Mouse (Mus musculus): ENCODE measurements at regions not wholly inside any gene's neighbourhood (a gene's known extent, or its start where the extent isn't known, plus 50 kb on each side); places are given as distances from the start of the nearest gene placed in this dataset.

GRCm38 (mm10) chr2:34079282-34079681 is 191.5 kb upstream of the Mvb12b start:
- Histone ChIP-seq H3K4me1 (ENCODE audit: control insufficient read depth, insufficient read depth, low read length) (no peaks in the 10 kb centered on the region), H3K27me3 (replicated peaks; ENCODE audit: control insufficient read depth, insufficient read depth, low read length) (no peaks in the 10 kb centered on the region), H3K27ac (ENCODE audit: insufficient read depth, low read depth, low read length) (no peak overlapping the region), H3K36me3 (ENCODE audit: control insufficient read depth, insufficient read depth, low read length) (no peaks in the 10 kb centered on the region), H3K4me3 (ENCODE audit: insufficient read depth, low read depth, low read length) (no peak overlapping the region)
- WGBS, result 28% methylated on average over 12 of the region's 12 CpGs
- DNase-seq, result no peak
- TF ChIP-seq CTCF (conservative IDR thresholded peaks at IDR 0.05; ENCODE audit: insufficient read depth, insufficient read length, low read depth, low read length) (no peak), POLR2A (IDR thresholded peaks at IDR 0.05; ENCODE audit: low read depth, low read length) (no peak)

GRCm38 (mm10) chr2:34078875-34079262 is 191.1 kb upstream of the Mvb12b start:
- H3K27me3 ChIP-seq (replicated peaks; ENCODE audit: control insufficient read depth, insufficient read depth, low read length), result no peaks in the 10 kb centered on the region
- H3K4me3 ChIP-seq (ENCODE audit: insufficient read depth, low read depth, low read length), result no peak overlapping the region
- TF ChIP-seq CTCF (conservative IDR thresholded peaks at IDR 0.05; ENCODE audit: insufficient read depth, insufficient read length, low read depth, low read length) (no peak), POLR2A (IDR thresholded peaks at IDR 0.05; ENCODE audit: low read depth, low read length) (no peak)
- WGBS, result 78% methylated on average over 4 of the region's 4 CpGs
- DNase-seq, result no peak
- H3K36me3 ChIP-seq (ENCODE audit: control insufficient read depth, insufficient read depth, low read length), result no peaks in the 10 kb centered on the region
- no peaks in the 10 kb centered on the region for H3K4me1 ChIP-seq (ENCODE audit: control insufficient read depth, insufficient read depth, low read length)
- H3K27ac ChIP-seq (ENCODE audit: insufficient read depth, low read depth, low read length), result no peak overlapping the region

- WGBS, result 84% methylated on average over 3 of the region's 3 CpGs
- H3K27ac ChIP-seq (ENCODE audit: insufficient read depth, low read depth, low read length), result no peak overlapping the region
- H3K27me3 ChIP-seq (replicated peaks; ENCODE audit: control insufficient read depth, insufficient read depth, low read length), result no peaks in the 10 kb centered on the region
- H3K4me1 ChIP-seq (ENCODE audit: control insufficient read depth, insufficient read depth, low read length), result no peaks in the 10 kb centered on the region
- DNase-seq, result no peak
- no peak overlapping the region for H3K4me3 ChIP-seq (ENCODE audit: insufficient read depth, low read depth, low read length)
- H3K36me3 ChIP-seq (ENCODE audit: control insufficient read depth, insufficient read depth, low read length), result no peaks in the 10 kb centered on the region
- TF ChIP-seq POLR2A (IDR thresholded peaks at IDR 0.05; ENCODE audit: low read depth, low read length), result no peak
Observed at GRCm38 (mm10) chr2:34078248-34078874, 190.6 kb upstream of the Mvb12b start.

GRCm38 (mm10) chr2:34076346-34076745 is 188.6 kb upstream of the Mvb12b start:
- Histone ChIP-seq H3K27ac (ENCODE audit: insufficient read depth, low read depth, low read length) (no peak overlapping the region), H3K4me3 (ENCODE audit: insufficient read depth, low read depth, low read length) (no peak overlapping the region), H3K36me3 (ENCODE audit: control insufficient read depth, insufficient read depth, low read length) (no peaks in the 10 kb centered on the region), H3K27me3 (replicated peaks; ENCODE audit: control insufficient read depth, insufficient read depth, low read length) (no peaks in the 10 kb centered on the region), H3K4me1 (ENCODE audit: control insufficient read depth, insufficient read depth, low read length) (no peaks in the 10 kb centered on the region)
- 56% methylated on average over 4 of the region's 4 CpGs for WGBS
- no peak for DNase-seq
- no peak for TF ChIP-seq POLR2A (IDR thresholded peaks at IDR 0.05; ENCODE audit: low read depth, low read length)
- TF ChIP-seq CTCF (conservative IDR thresholded peaks at IDR 0.05; ENCODE audit: insufficient read depth, insufficient read length, low read depth, low read length), result no peak

GRCm38 (mm10) chr2:34074066-34074465 is 186.3 kb upstream of the Mvb12b start:
- no peak for TF ChIP-seq POLR2A (IDR thresholded peaks at IDR 0.05; ENCODE audit: low read depth, low read length)
- no peak for TF ChIP-seq CTCF (conservative IDR thresholded peaks at IDR 0.05; ENCODE audit: insufficient read depth, insufficient read length, low read depth, low read length)

GRCm38 (mm10) chr2:34065592-34065991 is 177.8 kb upstream of the Mvb12b start:
- WGBS, result 94% methylated on average over 13 of the region's 13 CpGs
- TF ChIP-seq CTCF (conservative IDR thresholded peaks at IDR 0.05; ENCODE audit: insufficient read depth, insufficient read length, low read depth, low read length), result no peak
- TF ChIP-seq POLR2A (IDR thresholded peaks at IDR 0.05; ENCODE audit: low read depth, low read length), result no peak
- Histone ChIP-seq H3K36me3 (ENCODE audit: control insufficient read depth, insufficient read depth, low read length) (no peaks in the 10 kb centered on the region), H3K4me1 (ENCODE audit: control insufficient read depth, insufficient read depth, low read length) (no peaks in the 10 kb centered on the region), H3K4me3 (ENCODE audit: insufficient read depth, low read depth, low read length) (no peak overlapping the region), H3K27ac (ENCODE audit: insufficient read depth, low read depth, low read length) (no peak overlapping the region), H3K27me3 (replicated peaks; ENCODE audit: control insufficient read depth, insufficient read depth, low read length) (no peaks in the 10 kb centered on the region)
- no peak for DNase-seq

More at GRCm38 (mm10) chr2:34074066-34074465, 186.3 kb upstream of the Mvb12b start:
- H3K4me3 ChIP-seq (ENCODE audit: insufficient read depth, low read depth, low read length), result no peak overlapping the region
- no peaks in the 10 kb centered on the region for H3K36me3 ChIP-seq (ENCODE audit: control insufficient read depth, insufficient read depth, low read length)
- DNase-seq, result no peak
- H3K4me1 ChIP-seq (ENCODE audit: control insufficient read depth, insufficient read depth, low read length), result no peaks in the 10 kb centered on the region
- no peak overlapping the region for H3K27ac ChIP-seq (ENCODE audit: insufficient read depth, low read depth, low read length)
- no peaks in the 10 kb centered on the region for H3K27me3 ChIP-seq (replicated peaks; ENCODE audit: control insufficient read depth, insufficient read depth, low read length)
- 64% methylated on average over 3 of the region's 3 CpGs for WGBS

GRCm38 (mm10) chr2:34065090-34065489 is 177.3 kb upstream of the Mvb12b start:
- H3K4me3 ChIP-seq (ENCODE audit: insufficient read depth, low read depth, low read length), result no peak overlapping the region
- DNase-seq, result no peak
- H3K27ac ChIP-seq (ENCODE audit: insufficient read depth, low read depth, low read length), result no peak overlapping the region
- 40% methylated on average over 10 of the region's 10 CpGs for WGBS
- no peak for TF ChIP-seq CTCF (conservative IDR thresholded peaks at IDR 0.05; ENCODE audit: insufficient read depth, insufficient read length, low read depth, low read length)
- no peak for TF ChIP-seq POLR2A (IDR thresholded peaks at IDR 0.05; ENCODE audit: low read depth, low read length)
- H3K27me3 ChIP-seq (replicated peaks; ENCODE audit: control insufficient read depth, insufficient read depth, low read length), result no peaks in the 10 kb centered on the region
- no peaks in the 10 kb centered on the region for H3K4me1 ChIP-seq (ENCODE audit: control insufficient read depth, insufficient read depth, low read length)
- H3K36me3 ChIP-seq (ENCODE audit: control insufficient read depth, insufficient read depth, low read length), result no peaks in the 10 kb centered on the region
